Mouse (Mus musculus) cerebellum, adult 2 months (tissue): Measurements from ENCODE around the gene Ran. TPM values are rescaled to one million over a fixed set of nuclear protein-coding genes. Genes with fewer than 3 reads are reported as not detected.

Experiments
- DNase-seq, 2 experiments: peaks; one replicate each; pipeline ENCODE4 v3.0.0; 2021
- H3K27ac ChIP-seq: fragments of 200-500 bp; 2 replicates; pipeline ENCODE4 v1.5.1; 2012; ENCODE audit warnings: low read length, control low read depth, inconsistent platforms; ENCODE audit not compliant: insufficient read depth
- H3K27me3 ChIP-seq: fragments of 200-500 bp; 2 replicates; pipeline ENCODE4 v1.6.1; 2012; ENCODE audit warnings: inconsistent platforms, mild to moderate bottlenecking, low read length, moderate library complexity; ENCODE audit not compliant: control insufficient read depth, insufficient read depth
- H3K4me1 ChIP-seq: fragments of 200-500 bp; 2 replicates; pipeline ENCODE4 v1.6.1; 2011; ENCODE audit warnings: low read length; ENCODE audit not compliant: control insufficient read depth, insufficient read depth
- H3K4me3 ChIP-seq: fragments of 200-500 bp; replicated peaks from 2 replicates; pipeline ENCODE3; 2011; ENCODE audit warnings: mild to moderate bottlenecking, low read depth, low read length, control low read depth; ENCODE audit not compliant: insufficient read depth
- CTCF ChIP-seq: fragments of 200-500 bp; IDR thresholded peaks from 2 replicates; pipeline ENCODE4 v1.5.1; 2011; ENCODE audit warnings: low read depth, mild to moderate bottlenecking, control low read depth, low read length, moderate library complexity, borderline replicate concordance; ENCODE audit not compliant: insufficient read depth
- POLR2A ChIP-seq: fragments of 200-500 bp; IDR thresholded peaks from 2 replicates; pipeline ENCODE4 v1.6.1; 2011; ENCODE audit warnings: low read length, control low read depth, borderline replicate concordance; ENCODE audit not compliant: insufficient read depth
- WGBS: fragments of 180-500 bp; shearing (Covaris S2); methylation state at CpG from one replicate; pipeline ENCODE4 v1.1.7; 2018; 5-methylcytosine and 5-hydroxymethylcytosine counted together
- polyA plus RNA-seq: library from polyadenylated mRNA; depleted of rRNA; stranded (reverse); fragments of >200 nt; gene quantifications from 2 replicates; pipeline ENCODE4 v1.2.3, GENCODE M21; 2012

Ran gene
- polyA plus RNA-seq, 1 experiment: 160 TPM

GRCm38 (mm10) chr5:129059116-129059515 is 39.2 kb downstream of the Ran start:
- no peak overlapping the region for H3K27ac ChIP-seq
- no peak overlapping the region for H3K4me3 ChIP-seq
- no peaks in the 10 kb centered on the region; the same call in 1 of the 2 replicates for H3K27me3 ChIP-seq
- H3K4me1 ChIP-seq: no peaks in the 10 kb centered on the region
- TF ChIP-seq POLR2A (no peak), CTCF (no peak)
- no peak for DNase-seq
- 90% methylated on average over 3 of the region's 3 CpGs for WGBS

- Histone ChIP-seq H3K27ac (no peak overlapping the region), H3K4me3 (no peak overlapping the region), H3K27me3 (peaks cover 1% of the 10 kb centered on the region; the same call in 1 of the 2 replicates), H3K4me1 (no peaks in the 10 kb centered on the region)
- WGBS: 20% methylated on average over 13 of the region's 13 CpGs
- TF ChIP-seq POLR2A (no peak), CTCF (peak; percentile 71)
- DNase-seq: peak; percentile 57 to 64
Measured at GRCm38 (mm10) chr5:129061579-129061978, 41.7 kb downstream of the Ran start.

DNA sequence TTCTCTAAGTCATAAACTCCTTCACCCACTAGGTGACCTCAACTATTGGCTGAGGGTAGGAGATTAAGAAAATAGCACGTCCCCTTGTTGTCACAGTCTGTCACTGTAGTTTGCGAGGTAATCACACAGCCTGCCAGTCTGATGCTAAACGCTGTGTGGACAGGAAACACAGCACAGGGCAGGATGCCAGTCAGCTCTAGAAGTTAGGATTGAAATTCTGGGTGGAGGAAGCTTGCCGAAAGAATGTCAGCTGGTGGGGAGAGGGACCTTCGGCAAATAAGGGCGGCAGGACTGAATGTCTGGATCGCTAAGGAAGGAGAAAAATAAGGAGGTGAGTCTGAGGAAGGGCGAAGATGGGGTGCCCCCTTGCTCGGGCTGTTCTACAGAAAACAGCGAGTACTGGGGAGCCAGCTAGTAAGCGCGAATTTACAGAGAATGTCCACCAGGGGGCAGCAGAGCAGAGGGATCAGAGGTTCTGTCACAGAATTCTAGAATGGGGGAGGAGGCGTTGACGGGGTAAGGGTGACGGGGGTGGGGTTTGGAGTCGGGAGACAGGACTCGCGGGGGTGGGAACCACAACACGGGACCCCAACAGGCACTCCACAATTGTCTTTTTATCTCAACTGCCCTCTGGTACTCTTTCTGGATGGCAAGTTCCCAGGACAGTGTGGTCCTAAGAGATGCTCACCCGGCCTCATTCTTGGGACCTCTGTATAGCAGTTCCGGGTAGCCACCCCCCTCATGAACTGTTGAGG is 43.3 kb downstream of the Ran start:
- peak; percentile 62 to 79 for DNase-seq
- H3K4me3 ChIP-seq: no peak overlapping the region
- H3K27ac ChIP-seq: no peak overlapping the region
- H3K27me3 ChIP-seq: peaks cover 1% of the 10 kb centered on the region; the same call in 1 of the 2 replicates
- TF ChIP-seq POLR2A: no peak
- peak; percentile 76 for TF ChIP-seq CTCF
- no peaks in the 10 kb centered on the region for H3K4me1 ChIP-seq
- 3% methylated on average over 21 of the region's 21 CpGs for WGBS

GRCm38 (mm10) chr5:129063792-129064087 is 43.9 kb downstream of the Ran start:
- Histone ChIP-seq H3K27me3 (peaks cover 1% of the 10 kb centered on the region; the same call in 1 of the 2 replicates), H3K4me1 (no peaks in the 10 kb centered on the region), H3K4me3 (no peak overlapping the region), H3K27ac (no peak overlapping the region)
- TF ChIP-seq CTCF (no peak), POLR2A (no peak)
- DNase-seq: no peak
- 38% methylated on average over 8 of the region's 8 CpGs for WGBS

DNA sequence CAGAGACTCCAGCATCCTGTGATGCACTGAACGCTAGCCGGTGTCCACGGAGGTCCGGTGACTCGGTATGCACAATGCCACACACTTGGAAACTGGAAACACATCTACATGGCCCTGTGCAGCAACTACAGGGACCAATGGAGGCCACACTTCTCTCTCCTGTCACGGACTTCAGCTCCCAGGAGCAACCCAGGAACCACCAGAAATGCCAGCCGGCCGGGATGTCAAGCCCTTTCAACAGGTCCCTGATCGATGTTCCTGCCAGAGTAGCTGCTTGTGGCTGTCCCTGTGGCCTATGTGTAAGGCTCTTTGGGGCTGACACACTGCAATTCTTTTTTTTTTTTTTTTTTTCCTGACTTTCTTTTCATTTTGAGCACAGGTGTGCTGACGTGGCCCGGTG is 44.3 kb downstream of the Ran start:
- WGBS: 64% methylated on average over 11 of the region's 11 CpGs
- H3K27ac ChIP-seq: no peak overlapping the region
- H3K27me3 ChIP-seq: peaks cover 1% of the 10 kb centered on the region; the same call in 1 of the 2 replicates
- no peak for DNase-seq
- H3K4me1 ChIP-seq: no peaks in the 10 kb centered on the region
- no peak for TF ChIP-seq CTCF
- no peak for TF ChIP-seq POLR2A
- no peak overlapping the region for H3K4me3 ChIP-seq

- TF ChIP-seq CTCF: no peak
- no peak for TF ChIP-seq POLR2A
- DNase-seq: no peak
- H3K27ac ChIP-seq: no peak overlapping the region
- H3K27me3 ChIP-seq: peaks cover 1% of the 10 kb centered on the region; the same call in 1 of the 2 replicates
- no peaks in the 10 kb centered on the region for H3K4me1 ChIP-seq
- no peak overlapping the region for H3K4me3 ChIP-seq
- 79% methylated on average over 12 of the region's 12 CpGs for WGBS
Measured at GRCm38 (mm10) chr5:129065301-129065700, 45.4 kb downstream of the Ran start.

DNA sequence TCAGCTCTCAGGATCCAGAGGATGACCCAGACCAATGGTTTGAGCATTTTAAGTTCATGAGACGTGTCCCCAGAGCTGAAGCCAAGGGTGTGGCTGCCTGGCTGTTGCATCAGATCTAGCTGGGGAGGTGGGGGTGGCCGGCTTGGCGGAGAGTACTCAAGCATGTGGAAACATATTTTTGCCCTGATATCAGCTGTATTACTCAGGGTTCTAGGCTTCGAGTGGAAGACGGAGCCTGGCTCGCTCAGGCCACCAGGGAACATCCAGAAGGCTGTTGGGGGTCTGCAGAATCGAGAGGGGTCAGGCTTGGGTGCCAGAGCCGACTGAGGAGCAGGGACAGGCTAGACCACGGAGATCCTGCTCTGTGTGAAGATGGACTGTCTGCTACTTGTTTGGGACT is 46.1 kb downstream of the Ran start:
- H3K27ac ChIP-seq: no peak overlapping the region
- WGBS: 75% methylated on average over 9 of the region's 9 CpGs
- peaks cover 1% of the 10 kb centered on the region; the same call in 1 of the 2 replicates for H3K27me3 ChIP-seq
- TF ChIP-seq CTCF: no peak
- TF ChIP-seq POLR2A: no peak
- H3K4me1 ChIP-seq: no peaks in the 10 kb centered on the region
- DNase-seq: no peak
- H3K4me3 ChIP-seq: no peak overlapping the region

- H3K27ac ChIP-seq: no peak overlapping the region
Measured at GRCm38 (mm10) chr5:129066541-129067230, 46.8 kb downstream of the Ran start.

More at GRCm38 (mm10) chr5:129066541-129067230, 46.8 kb downstream of the Ran start:
- Histone ChIP-seq H3K4me3 (no peak overlapping the region), H3K27me3 (peaks cover 1% of the 10 kb centered on the region; the same call in 1 of the 2 replicates), H3K4me1 (no peaks in the 10 kb centered on the region)
- TF ChIP-seq POLR2A (no peak), CTCF (no peak)
- 82% methylated on average over 8 of the region's 8 CpGs for WGBS
- DNase-seq: no peak
